Mouse (Mus musculus): ENCODE measurements around the gene Sept10. TPM values are rescaled to one million over a fixed set of nuclear protein-coding genes. Genes with fewer than 3 reads are reported as not detected.

Sept10 gene
- polyA plus RNA-seq, 1 experiment from 2014 or later: 22.7 TPM

Other genes with a start within 250 kb of the Sept10 start
- 17.0 TPM in 2 replicates for gene Sowahc, start 106 bp upstream of the Sept10 start, polyA plus RNA-seq (2015; fragmentation: Nextera tagmentation; extraction: Ambion mirVana)
- gene P4ha1, start 101.4 kb upstream of the Sept10 start, polyA plus RNA-seq (2015; fragmentation: Nextera tagmentation; extraction: Ambion mirVana): 28.7 and 29.9 TPM in 2 replicates
- 1.6 and 2.9 TPM in 2 replicates for gene Gm10273, start 173.8 kb upstream of the Sept10 start, polyA plus RNA-seq (2015; fragmentation: Nextera tagmentation; extraction: Ambion mirVana)
- not detected in 2 replicates for gene Pla2g12b, start 181.8 kb upstream of the Sept10 start, polyA plus RNA-seq (2015; fragmentation: Nextera tagmentation; extraction: Ambion mirVana)
- gene Oit3, start 219.9 kb upstream of the Sept10 start, polyA plus RNA-seq (2015; fragmentation: Nextera tagmentation; extraction: Ambion mirVana): 0.21 and 0.25 TPM in 2 replicates